Mouse (Mus musculus) hindbrain, postnatal 0 days (tissue): ENCODE results near the gene Pim1. TPM values are rescaled to one million over a fixed set of nuclear protein-coding genes. Genes with fewer than 3 reads are reported as not detected.
"Not testable (repeated sequence)": the region's sequence is repeated elsewhere in the genome, so short reads cannot be mapped to it uniquely, and the experiment has no call there.

Source experiments
- ATAC-seq: fragments of 200-750 bp; cut with Nextera tagmentation; 2 replicates; pipeline ENCODE4 v1.8.0; 2017; ENCODE audit warnings: mild to moderate bottlenecking, moderate TSS enrichment, moderate library complexity
- DNase-seq: peaks from one replicate; pipeline ENCODE4 v3.0.0-alpha.2; 2015; ENCODE audit warnings: low spot score
- H3K27ac ChIP-seq: fragments of 300-500 bp; sonication (generic); 2 replicates; pipeline ENCODE4 v1.5.1; 2014; ENCODE audit warnings: mild to moderate bottlenecking
- H3K27me3 ChIP-seq: fragments of 300-500 bp; sonication (generic); 2 replicates; pipeline ENCODE4 v1.6.1; 2014; ENCODE audit warnings: low read length, mixed read lengths; ENCODE audit not compliant: insufficient read depth
- H3K36me3 ChIP-seq: fragments of 300-500 bp; sonication (generic); 2 replicates; pipeline ENCODE4 v1.6.1; 2014; ENCODE audit warnings: low read length, mixed read lengths; ENCODE audit not compliant: insufficient read depth
- H3K4me1 ChIP-seq: fragments of 300-500 bp; sonication (generic); 2 replicates; pipeline ENCODE4 v1.6.1; 2014; ENCODE audit warnings: antibody characterized with exemption, low read length, mixed read lengths; ENCODE audit not compliant: insufficient read depth
- H3K4me2 ChIP-seq: fragments of 300-500 bp; sonication (generic); 2 replicates; pipeline ENCODE4 v1.6.1; 2014; ENCODE audit warnings: low read depth, mild to moderate bottlenecking, low read length, moderate library complexity, mixed read lengths
- H3K4me3 ChIP-seq: fragments of 300-500 bp; sonication (generic); 2 replicates; pipeline ENCODE4 v1.5.1; 2014; ENCODE audit warnings: low read length
- H3K9ac ChIP-seq: fragments of 300-500 bp; sonication (generic); replicated peaks from 2 replicates; pipeline ENCODE4 v1.6.1; 2014; ENCODE audit warnings: mild to moderate bottlenecking, low read length, moderate library complexity, mixed read lengths
- H3K9me3 ChIP-seq: fragments of 300-500 bp; sonication (generic); 2 replicates; pipeline ENCODE4 v1.6.1; 2016; ENCODE audit warnings: low read length, mixed read lengths
- CTCF ChIP-seq: IDR thresholded peaks from 2 replicates; pipeline ENCODE4 v1.5.1; 2016; ENCODE audit warnings: antibody characterized with exemption, control low read depth, low read depth
- WGBS: fragments of 180-500 bp; shearing (Covaris S2); extraction: QIAGEN DNeasy Blood & Tissue Kit; methylation state at CpG from one replicate; pipeline ENCODE4 v1.1.7; 2014; 5-methylcytosine and 5-hydroxymethylcytosine counted together
- polyA plus RNA-seq: library from polyadenylated mRNA; unstranded; fragments of >200 nt; fragmentation: Nextera tagmentation; extraction: Ambion mirVana; gene quantifications from 2 replicates; pipeline ENCODE4 v1.2.1, GENCODE M21; 2015
- total RNA-seq: library from RNA; depleted of rRNA; stranded (reverse); fragments of >200 nt; gene quantifications from 2 replicates; pipeline ENCODE4 v1.2.3, GENCODE M21; 2014

Pim1 gene
- total and polyA plus RNA-seq, 2 experiments from 2014 or later, result 16.8 to 18.9 TPM

- Histone ChIP-seq H3K4me2 (no peak overlapping the region), H3K4me1 (peaks cover 2% of the 10 kb centered on the region; the same call in 1 of the 2 replicates), H3K9me3 (no peaks in the 10 kb centered on the region), H3K9ac (no peak overlapping the region), H3K4me3 (no peak overlapping the region), H3K27ac (no peak overlapping the region), H3K36me3 (peaks cover 11% of the 10 kb centered on the region; the same call in 1 of the 2 replicates), H3K27me3 (no peaks in the 10 kb centered on the region)
- DNase-seq (no peak), ATAC-seq (no peak)
- TF ChIP-seq CTCF, result no peak
- WGBS, result 35% methylated on average over 4 of the region's 4 CpGs
These were observed 7.5 kb downstream of the Pim1 start for GRCm38 (mm10) chr17:29498028-29498427.

- not testable (repeated sequence) for H3K4me1 ChIP-seq, ATAC-seq, H3K27me3 ChIP-seq, DNase-seq, H3K27ac ChIP-seq, H3K9me3 ChIP-seq, H3K4me2 ChIP-seq, H3K36me3 ChIP-seq, H3K4me3 ChIP-seq, H3K9ac ChIP-seq
- 93% methylated on average over 2 of the region's 2 CpGs for WGBS
These were observed 8.4 kb downstream of the Pim1 start for GRCm38 (mm10) chr17:29498952-29499351.

GRCm38 (mm10) chr17:29499511-29499910, 9.0 kb downstream of the Pim1 start:
- 78% methylated on average over 6 of the region's 6 CpGs for whole genome bisulfite sequencing
- DNase-seq (no peak), ATAC-seq (no peak)
- Histone ChIP-seq H3K36me3 (0 out of 2 replicates have a peak, but pooled peaks cover 3% of the 10 kb centered on the region), H3K4me2 (no peak overlapping the region), H3K4me3 (no peak overlapping the region), H3K4me1 (no peaks in the 10 kb centered on the region), H3K27me3 (no peaks in the 10 kb centered on the region), H3K9ac (no peak overlapping the region), H3K9me3 (no peaks in the 10 kb centered on the region), H3K27ac (no peak overlapping the region)
- no peak for TF ChIP-seq CTCF

GRCm38 (mm10) chr17:29500243-29500740, 9.7 kb downstream of the Pim1 start:
- Histone ChIP-seq H3K4me2 (no peak overlapping the region), H3K4me3 (no peak overlapping the region), H3K9ac (no peak overlapping the region), H3K27ac (no peak overlapping the region), H3K9me3 (no peaks in the 10 kb centered on the region), H3K4me1 (no peaks in the 10 kb centered on the region), H3K27me3 (no peaks in the 10 kb centered on the region), H3K36me3 (no peaks in the 10 kb centered on the region)
- ATAC-seq (no peak), DNase-seq (no peak)
- WGBS, result 83% methylated on average over 7 of the region's 7 CpGs
- TF ChIP-seq CTCF, result no peak

GRCm38 (mm10) chr17:29500802-29501469, 10.4 kb downstream of the Pim1 start:
- TF ChIP-seq CTCF, result no peak
- Histone ChIP-seq H3K27me3 (no peaks in the 10 kb centered on the region), H3K9me3 (no peaks in the 10 kb centered on the region), H3K4me1 (no peaks in the 10 kb centered on the region), H3K36me3 (no peaks in the 10 kb centered on the region), H3K4me3 (no peak overlapping the region), H3K4me2 (no peak overlapping the region), H3K9ac (no peak overlapping the region), H3K27ac (no peak overlapping the region)
- DNase-seq, result no peak
- peak; percentile 18; the same call in 1 of the 2 replicates for ATAC-seq
- WGBS, result 77% methylated on average over 17 of the region's 17 CpGs

- Histone ChIP-seq H3K4me3 (no peak overlapping the region), H3K27ac (no peak overlapping the region), H3K4me2 (no peak overlapping the region), H3K9ac (no peak overlapping the region), H3K36me3 (no peaks in the 10 kb centered on the region), H3K9me3 (no peaks in the 10 kb centered on the region), H3K27me3 (no peaks in the 10 kb centered on the region), H3K4me1 (no peaks in the 10 kb centered on the region)
- ATAC-seq (no peak), DNase-seq (no peak)
- no peak for TF ChIP-seq CTCF
- 77% methylated on average over 7 of the region's 7 CpGs for WGBS
These were observed 11.6 kb downstream of the Pim1 start for GRCm38 (mm10) chr17:29502005-29502668.
